Mouse (Mus musculus) stomach, postnatal 0 days (tissue): ENCODE measurements around the gene Lypd6b. TPM values are rescaled to one million over a fixed set of nuclear protein-coding genes. Genes with fewer than 3 reads are reported as not detected.

Experiments used
- ATAC-seq: fragments of 200-750 bp; cut with Nextera tagmentation; 2 replicates; pipeline ENCODE4 v1.8.0; 2017; ENCODE audit not compliant: low FRiP score, low TSS enrichment
- DNase-seq: peaks from one replicate; pipeline ENCODE4 v3.0.0-alpha.2; 2016; ENCODE audit warnings: low spot score
- H3K27ac ChIP-seq: fragments of 300-500 bp; sonication (generic); replicated peaks from 2 replicates; pipeline ENCODE4 v1.5.1; 2014; ENCODE audit warnings: mild to moderate bottlenecking, control low read depth
- H3K27me3 ChIP-seq: fragments of 300-500 bp; sonication (generic); 2 replicates; pipeline ENCODE4 v1.6.1; 2014; ENCODE audit warnings: low read length; ENCODE audit not compliant: control insufficient read depth, insufficient read depth
- H3K36me3 ChIP-seq: fragments of 300-500 bp; sonication (generic); 2 replicates; pipeline ENCODE4 v1.6.1; 2014; ENCODE audit warnings: low read length, mixed read lengths; ENCODE audit not compliant: control insufficient read depth, insufficient read depth
- H3K4me1 ChIP-seq: fragments of 300-500 bp; sonication (generic); replicated peaks from 2 replicates; pipeline ENCODE4 v1.6.1; 2014; ENCODE audit warnings: antibody characterized with exemption; ENCODE audit not compliant: control insufficient read depth, insufficient read depth
- H3K4me2 ChIP-seq: fragments of 300-500 bp; sonication (generic); replicated peaks from 2 replicates; pipeline ENCODE4 v1.6.1; 2014; ENCODE audit warnings: low read depth, mild to moderate bottlenecking, control low read depth, moderate library complexity
- H3K4me3 ChIP-seq: fragments of 300-500 bp; sonication (generic); 2 replicates; pipeline ENCODE4 v1.5.1; 2014; ENCODE audit warnings: low read depth, low read length, control low read depth
- H3K9ac ChIP-seq: fragments of 300-500 bp; sonication (generic); 2 replicates; pipeline ENCODE4 v1.6.1; 2014; ENCODE audit warnings: mild to moderate bottlenecking, low read length, control low read depth, mixed read lengths
- H3K9me3 ChIP-seq: fragments of 300-500 bp; sonication (generic); 2 replicates; pipeline ENCODE4 v1.6.1; 2016; ENCODE audit warnings: low read length; ENCODE audit not compliant: control insufficient read depth
- CTCF ChIP-seq: IDR thresholded peaks from 2 replicates; pipeline ENCODE4 v1.5.1; 2016; ENCODE audit warnings: antibody characterized with exemption, low read depth, mild to moderate bottlenecking, moderate library complexity
- EP300 ChIP-seq: optimal IDR thresholded peaks from 2 replicates; pipeline ENCODE3; 2016; ENCODE audit warnings: antibody characterized with exemption
- WGBS: fragments of 180-500 bp; shearing (Covaris S2); extraction: QIAGEN DNeasy Blood & Tissue Kit; methylation state at CpG from one replicate; pipeline ENCODE4 v1.1.7; 2014; 5-methylcytosine and 5-hydroxymethylcytosine counted together
- polyA plus RNA-seq: library from polyadenylated mRNA; unstranded; fragments of >200 nt; fragmentation: Nextera tagmentation; extraction: Ambion mirVana; gene quantifications from 2 replicates; pipeline ENCODE4 v1.2.1, GENCODE M21; 2015

Lypd6b gene
- polyA plus RNA-seq, 1 experiment from 2014 or later, result 31.8 TPM

- DNase-seq (no peak), ATAC-seq (no peak)
- H3K9ac ChIP-seq, result no peak overlapping the region
- no peaks in the 10 kb centered on the region for H3K36me3 ChIP-seq
- H3K4me1 ChIP-seq, result no peaks in the 10 kb centered on the region; the same call in 1 of the 2 replicates
- H3K27me3 ChIP-seq, result no peaks in the 10 kb centered on the region
- no peak overlapping the region for H3K4me3 ChIP-seq
- WGBS, result 55% methylated on average over 10 of the region's 10 CpGs
- no peak overlapping the region for H3K4me2 ChIP-seq
- no peaks in the 10 kb centered on the region for H3K9me3 ChIP-seq
- TF ChIP-seq CTCF (no peak), EP300 (no peak)
- H3K27ac ChIP-seq, result no peak overlapping the region
These were observed 14.1 kb upstream of the Lypd6b start for GRCm38 (mm10) chr2:49773194-49773931.

- TF ChIP-seq EP300 (no peak), CTCF (no peak)
- Histone ChIP-seq H3K4me3 (no peak overlapping the region), H3K36me3 (no peaks in the 10 kb centered on the region), H3K4me1 (no peaks in the 10 kb centered on the region; the same call in 1 of the 2 replicates), H3K27ac (no peak overlapping the region), H3K9ac (no peak overlapping the region), H3K4me2 (no peak overlapping the region), H3K9me3 (no peaks in the 10 kb centered on the region), H3K27me3 (no peaks in the 10 kb centered on the region)
- ATAC-seq (no peak), DNase-seq (no peak)
These were observed 13.3 kb upstream of the Lypd6b start for GRCm38 (mm10) chr2:49774180-49774579.

GRCm38 (mm10) chr2:49775187-49775586 is 12.3 kb upstream of the Lypd6b start:
- WGBS, result 91% methylated on average over 4 of the region's 4 CpGs
- Histone ChIP-seq H3K4me3 (no peak overlapping the region), H3K4me2 (no peak overlapping the region), H3K4me1 (no peaks in the 10 kb centered on the region), H3K36me3 (no peaks in the 10 kb centered on the region), H3K27ac (no peak overlapping the region), H3K27me3 (no peaks in the 10 kb centered on the region), H3K9me3 (no peaks in the 10 kb centered on the region), H3K9ac (no peak overlapping the region)
- no peak for TF ChIP-seq CTCF
- no peak for TF ChIP-seq EP300
- ATAC-seq (no peak), DNase-seq (no peak)

- TF ChIP-seq CTCF (peak; percentile 58), EP300 (no peak)
- H3K4me2 ChIP-seq, result no peak overlapping the region
- H3K4me3 ChIP-seq, result no peak overlapping the region
- H3K27me3 ChIP-seq, result no peaks in the 10 kb centered on the region
- ATAC-seq (no peak), DNase-seq (no peak)
- H3K27ac ChIP-seq, result no peak overlapping the region
- no peaks in the 10 kb centered on the region for H3K4me1 ChIP-seq
- H3K9me3 ChIP-seq, result no peaks in the 10 kb centered on the region
- H3K36me3 ChIP-seq, result no peaks in the 10 kb centered on the region
- H3K9ac ChIP-seq, result no peak overlapping the region
These were observed 11.8 kb upstream of the Lypd6b start for GRCm38 (mm10) chr2:49775735-49776134.

GRCm38 (mm10) chr2:49776407-49776806 is 11.1 kb upstream of the Lypd6b start:
- no peak for TF ChIP-seq CTCF
- TF ChIP-seq EP300, result no peak
- Histone ChIP-seq H3K36me3 (no peaks in the 10 kb centered on the region), H3K27me3 (no peaks in the 10 kb centered on the region), H3K4me1 (no peaks in the 10 kb centered on the region), H3K9me3 (no peaks in the 10 kb centered on the region), H3K4me3 (no peak overlapping the region), H3K4me2 (no peak overlapping the region), H3K27ac (no peak overlapping the region), H3K9ac (no peak overlapping the region)
- 82% methylated on average over 4 of the region's 4 CpGs for WGBS
- ATAC-seq, result no peak
- DNase-seq, result no peak

GRCm38 (mm10) chr2:49788051-49788418 is 547 bp downstream of the Lypd6b start:
- no peaks in the 10 kb centered on the region for H3K9me3 ChIP-seq
- no peaks in the 10 kb centered on the region for H3K4me1 ChIP-seq
- H3K4me2 ChIP-seq, result peak overlapping the region; percentile 95
- peak overlapping the region; percentile 65 for H3K4me3 ChIP-seq
- peak overlapping the region; percentile 71 for H3K27ac ChIP-seq
- no peaks in the 10 kb centered on the region for H3K27me3 ChIP-seq
- DNase-seq (no peak), ATAC-seq (peak; percentile 30)
- H3K36me3 ChIP-seq, result no peaks in the 10 kb centered on the region
- WGBS, result 3% methylated on average over 14 of the region's 14 CpGs
- peak overlapping the region; percentile 77 for H3K9ac ChIP-seq
- TF ChIP-seq EP300 (no peak), CTCF (no peak)
